Mouse (Mus musculus) left cerebral cortex, adult 18-20 months (tissue): Measurements from ENCODE around the gene Coq5. TPM values are rescaled to one million over a fixed set of nuclear protein-coding genes. Genes with fewer than 3 reads are reported as not detected.

Experiments used
- DNase-seq, 2 experiments: peaks; one replicate each; pipeline ENCODE4 v3.0.0; 2021 to 2022; ENCODE audit warnings: low spot score in 2 of 2, mixed read lengths in 1 of 2
- long read RNA-seq, 2 experiments: library from polyadenylated mRNA; stranded (forward); transcript quantifications; one replicate each; pipeline ENCODE4 v2.0.0; 2021
- total RNA-seq, 2 experiments: library from RNA; stranded (reverse); gene quantifications; 2 replicates each; pipeline ENCODE4 v1.2.3; 2021

The Coq5 gene
- total RNA-seq, result 10 to 100 TPM; 42.1 to 43.2 TPM
- long read RNA-seq, experiment 1, transcript Coq5-201 (7 exons, 2,037 nt), result major isoform, 98 of 104 reads
- long read RNA-seq, experiment 1, partial matches to known transcripts, result 1 of 104 reads
- long read RNA-seq, experiment 1, other reads (novel, unspliced or antisense), result 1 of 104 reads
- long read RNA-seq, experiment 2, transcript Coq5-201 (7 exons, 2,037 nt), result major isoform, 72 of 82 reads
- long read RNA-seq, experiment 2, partial matches to known transcripts, result 3 of 82 reads
- long read RNA-seq, experiment 2, other reads (novel, unspliced or antisense), result 6 of 82 reads

DNA sequence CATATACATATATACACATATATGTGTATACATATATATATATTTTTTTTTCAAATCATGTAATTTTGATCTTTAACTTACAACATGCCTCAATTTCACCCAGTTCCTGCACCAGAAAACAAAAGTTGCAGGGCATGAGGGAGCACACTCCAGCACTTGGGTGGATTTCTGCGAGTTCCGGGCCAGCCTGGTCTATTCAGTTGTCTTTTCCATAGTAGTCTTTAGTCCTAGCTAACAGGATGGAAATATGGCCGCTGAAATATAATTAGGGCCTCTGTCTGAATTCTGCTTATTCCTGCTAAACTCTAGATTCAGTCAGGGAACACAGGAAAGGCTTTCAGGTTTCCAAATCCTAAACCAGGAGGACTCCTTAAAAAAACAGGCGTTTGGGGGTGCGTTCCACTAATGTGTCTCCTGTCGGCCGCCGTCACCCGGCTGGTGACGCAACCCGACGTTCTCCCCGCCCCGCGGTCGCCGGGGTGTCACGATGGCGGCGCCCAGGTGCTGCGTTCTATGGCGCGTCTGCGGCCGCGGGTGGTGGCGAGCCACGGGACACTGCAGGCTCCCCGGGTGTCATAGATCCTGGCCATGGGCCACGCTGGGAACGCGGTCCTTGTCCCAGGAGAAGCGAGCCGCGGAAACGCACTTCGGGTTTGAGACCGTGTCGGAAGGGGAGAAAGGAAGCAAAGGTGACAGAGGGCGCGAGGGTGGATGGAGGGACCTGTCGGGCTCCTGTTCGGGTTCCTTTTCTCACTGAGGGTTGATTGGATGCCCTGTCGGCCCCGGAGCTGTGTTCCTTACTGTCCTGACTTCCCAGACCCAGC, at the start of gene Coq5:
TSS of gene Coq5 (plus strand) at position 441 of the 824 bp plus-strand sequence.
- DNase-seq, result peak; percentile 89 to 93

DNA sequence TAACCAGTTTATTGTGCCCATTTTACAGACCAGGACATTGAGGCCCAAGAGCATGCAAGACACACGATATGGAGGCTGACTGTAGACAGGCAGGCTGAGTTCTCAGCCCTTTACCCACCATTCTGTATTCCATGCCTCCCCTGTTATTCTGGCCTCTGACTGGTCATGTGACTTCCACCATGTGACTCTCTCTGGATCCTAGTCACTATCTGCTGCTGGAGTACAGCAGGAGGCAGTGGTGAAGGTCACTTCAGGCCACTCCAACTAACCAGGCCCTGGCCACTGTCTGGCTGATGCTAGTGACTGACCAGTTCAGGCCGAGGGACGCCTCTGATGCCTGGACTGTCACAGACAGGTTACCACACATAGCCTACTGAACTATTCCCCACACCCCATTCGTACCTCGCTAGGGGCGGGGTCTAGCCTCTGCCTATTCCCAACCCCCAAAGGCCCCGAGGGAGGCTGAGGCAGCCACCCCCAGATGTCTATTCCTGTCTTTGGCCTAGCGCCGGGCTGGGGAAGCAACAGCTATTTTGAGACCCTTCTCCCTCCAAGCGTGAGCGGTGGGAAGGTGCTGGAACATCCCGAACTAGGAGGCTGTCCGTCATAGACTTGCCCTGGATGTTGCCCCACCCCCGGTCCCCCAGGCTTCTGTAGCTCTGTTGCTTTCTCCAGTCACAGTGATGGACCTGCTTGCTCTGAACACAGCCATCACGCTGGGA, 48.5 kb upstream of the Coq5 start:
- DNase-seq, result peak; percentile 77 to 79

DNA sequence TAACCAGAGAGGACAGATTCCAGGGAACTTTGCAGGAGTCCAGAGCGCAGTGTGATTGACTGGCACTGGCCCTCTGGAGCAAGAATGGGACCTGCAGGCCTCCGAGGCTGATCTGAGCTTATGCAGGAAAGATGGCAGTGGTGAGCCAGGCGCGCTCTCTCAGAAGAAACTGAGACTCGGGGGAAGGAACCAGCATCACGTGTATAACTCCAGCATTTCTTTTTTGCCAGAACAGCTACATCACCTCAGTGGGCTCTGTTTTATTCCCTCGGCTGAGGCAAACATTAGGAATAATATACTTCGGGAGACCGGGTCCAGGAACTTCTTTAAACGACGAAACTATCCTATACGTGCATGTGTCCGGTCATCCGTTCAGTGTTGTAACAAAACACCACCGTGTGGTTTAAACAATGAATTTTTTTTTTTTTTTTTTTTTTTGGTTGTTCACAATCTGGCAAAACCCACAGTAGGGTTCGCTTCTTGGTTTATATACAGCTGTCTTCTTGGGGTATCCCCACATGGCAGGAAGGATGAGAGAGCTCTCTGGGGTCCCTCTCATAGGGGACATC, 47.8 kb upstream of the Coq5 start:
- DNase-seq, result peak in 1 of 2 experiments; percentile 41

DNA sequence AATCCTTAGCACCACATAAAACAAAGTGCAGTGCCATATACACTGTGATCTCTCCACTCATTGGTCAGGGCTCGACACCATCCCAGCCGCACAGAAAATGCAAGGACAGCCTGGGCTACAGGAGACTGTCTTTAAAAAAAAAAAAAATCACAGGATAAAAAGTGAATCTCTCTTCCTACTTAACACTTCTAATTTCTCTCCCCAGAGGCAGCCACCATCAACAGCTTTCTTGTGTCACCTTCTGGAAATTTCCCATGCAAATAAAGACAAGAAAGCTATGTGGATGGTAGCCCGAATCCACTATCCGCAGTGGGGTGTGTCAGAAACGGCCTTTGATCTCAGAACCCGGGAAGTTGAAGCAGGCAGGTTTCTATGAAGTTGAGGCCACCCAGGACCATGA, 47.0 kb upstream of the Coq5 start:
- DNase-seq, result no peak

DNA sequence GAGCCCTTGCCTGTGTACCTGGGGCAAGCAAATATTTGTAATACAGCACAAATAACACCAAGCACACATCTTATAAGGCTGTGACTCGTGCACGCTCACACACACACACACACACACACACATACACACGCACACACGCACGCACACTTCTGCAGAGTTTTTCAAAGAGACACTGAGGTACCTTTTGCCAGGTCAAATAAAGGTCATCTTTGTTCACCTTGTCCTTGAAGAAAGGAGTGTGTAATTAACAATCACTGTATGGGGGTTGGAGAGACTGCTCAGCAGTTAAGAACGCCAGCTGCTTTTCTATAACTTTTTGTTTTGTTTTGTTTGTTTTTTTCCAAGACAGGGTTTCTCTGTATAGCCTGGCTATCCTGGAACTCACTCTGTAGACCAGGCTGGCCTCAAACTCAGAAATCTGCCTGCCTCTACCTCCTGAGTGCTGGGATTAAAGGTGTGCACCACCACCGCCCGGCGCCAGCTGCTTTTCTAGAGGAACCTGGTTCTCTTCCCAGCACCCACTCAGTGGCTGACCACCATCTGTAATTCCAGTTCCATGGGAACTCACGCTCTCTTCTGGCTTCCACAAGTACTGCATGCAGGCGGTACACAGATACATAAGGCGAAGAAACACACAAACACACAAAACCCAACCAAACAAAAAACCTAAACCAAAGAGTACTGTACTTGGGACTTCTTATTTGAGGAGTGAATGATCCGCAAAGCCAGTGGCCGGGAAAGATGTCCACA, 46.3 kb upstream of the Coq5 start:
- no peak for DNase-seq

DNA sequence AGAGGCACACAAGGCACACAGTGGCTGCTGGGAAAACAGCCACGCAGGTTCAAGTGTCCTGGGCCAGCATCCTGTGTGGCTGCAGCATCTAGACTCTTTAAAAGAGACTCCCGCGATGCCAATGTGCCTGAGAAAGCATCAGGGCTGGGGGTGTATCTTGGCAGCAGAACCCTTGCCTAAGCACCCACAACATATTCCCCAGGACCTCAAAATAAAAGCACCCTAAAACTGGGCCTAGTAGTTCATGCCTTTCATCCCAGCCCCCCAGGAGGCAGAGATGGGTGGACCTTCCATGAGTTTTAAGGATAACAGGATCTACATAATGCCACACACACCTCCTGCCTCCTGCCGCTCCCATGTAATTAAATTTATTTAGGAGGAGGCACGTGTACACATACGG, 44.9 kb upstream of the Coq5 start:
- peak in 1 of 2 experiments; percentile 62 for DNase-seq

DNA sequence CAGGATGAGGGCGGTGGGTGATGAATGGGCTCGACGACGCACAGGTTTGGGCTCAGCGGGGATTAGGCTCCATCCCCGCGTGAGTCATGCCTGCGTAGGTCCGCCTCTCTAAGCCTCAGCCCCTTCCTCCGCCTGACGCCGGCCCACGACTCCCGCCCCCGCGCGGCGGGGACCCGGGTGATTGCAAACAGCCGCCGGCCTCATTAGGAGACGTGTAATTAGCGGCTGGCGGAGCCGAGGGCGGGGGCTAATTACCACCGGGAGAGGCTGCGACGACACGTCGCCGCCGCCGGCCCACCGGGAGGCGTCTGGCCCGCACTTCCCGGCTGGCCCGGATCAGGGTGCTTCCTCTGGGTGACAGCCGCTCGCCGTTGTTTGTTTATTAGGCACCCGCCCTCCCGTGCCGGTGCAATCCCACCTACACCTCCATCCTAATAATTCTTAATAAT, 44.1 kb upstream of the Coq5 start:
- peak; percentile 75 to 82 for DNase-seq

DNA sequence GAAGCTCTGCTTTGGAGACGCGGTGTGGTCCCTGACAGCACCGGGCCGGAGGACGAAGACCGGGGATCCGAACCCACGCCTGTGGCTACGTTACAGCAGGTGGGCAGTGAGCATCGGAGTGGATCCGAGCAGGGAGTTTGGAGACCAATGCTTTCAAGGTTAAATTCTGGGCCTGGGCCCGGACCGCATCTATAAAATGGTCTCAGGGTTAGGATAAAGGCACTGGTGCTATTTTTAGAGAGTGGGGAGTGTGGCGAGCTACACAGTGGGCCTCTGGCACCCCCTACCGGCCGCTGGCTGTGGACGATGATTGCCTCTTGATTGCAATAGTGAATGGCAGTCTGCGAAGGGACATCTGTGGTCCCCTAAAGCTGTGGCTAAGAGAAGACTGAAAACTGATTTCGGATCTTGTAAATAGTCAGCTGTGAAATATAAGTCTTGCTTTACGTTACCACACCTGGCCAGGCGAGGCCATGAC, 43.6 kb upstream of the Coq5 start, which contains the start of gene Pop5:
TSS of gene Pop5 (plus strand) at position 51 of the 478 bp plus-strand sequence.
- DNase-seq, result peak; percentile 92 to 93

DNA sequence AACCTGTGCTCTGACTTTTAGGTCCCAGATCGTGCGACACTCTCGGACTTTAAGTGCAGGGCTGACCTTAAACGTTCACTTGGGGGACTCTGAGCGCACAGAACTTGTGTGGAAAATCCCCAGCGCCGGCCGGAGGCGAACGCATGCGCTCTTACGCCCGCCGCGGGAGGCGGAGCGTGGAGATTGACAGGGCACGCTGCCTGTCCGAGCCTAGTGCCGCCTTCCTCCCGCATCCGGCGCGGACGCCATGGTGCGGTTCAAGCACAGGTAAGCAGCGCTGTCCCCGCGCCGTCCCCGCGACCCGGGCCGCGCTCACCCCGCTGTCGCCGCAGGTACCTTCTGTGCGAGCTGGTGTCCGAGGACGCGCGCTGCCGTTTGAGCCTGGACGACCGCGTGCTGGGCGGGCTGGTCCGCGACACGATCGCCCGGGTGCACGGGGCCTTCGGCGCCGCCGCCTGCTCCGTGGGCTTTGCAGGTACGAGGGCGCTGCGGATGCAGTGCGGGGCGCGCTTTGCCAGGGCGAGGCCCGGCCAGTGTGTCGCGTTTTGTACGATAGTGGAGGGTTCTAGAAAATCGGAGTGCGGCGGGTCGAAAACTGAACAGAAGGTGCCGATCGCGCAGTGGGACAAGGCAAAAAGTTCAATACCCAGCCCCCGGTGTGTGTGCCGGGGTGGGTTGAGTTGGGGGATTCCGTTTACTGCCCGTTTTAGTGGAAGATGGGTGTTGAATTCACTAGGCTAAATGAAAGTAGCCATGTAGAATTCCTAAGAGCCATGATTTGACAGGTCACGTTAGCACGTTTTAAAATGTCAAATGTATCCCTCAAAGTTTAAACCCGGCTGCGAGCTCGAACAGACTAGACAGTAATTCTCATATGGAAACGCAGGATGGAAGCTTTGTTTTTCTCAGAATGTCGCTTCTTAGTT, 41.4 kb upstream of the Coq5 start:
- DNase-seq, result peak; percentile 90 to 95

DNA sequence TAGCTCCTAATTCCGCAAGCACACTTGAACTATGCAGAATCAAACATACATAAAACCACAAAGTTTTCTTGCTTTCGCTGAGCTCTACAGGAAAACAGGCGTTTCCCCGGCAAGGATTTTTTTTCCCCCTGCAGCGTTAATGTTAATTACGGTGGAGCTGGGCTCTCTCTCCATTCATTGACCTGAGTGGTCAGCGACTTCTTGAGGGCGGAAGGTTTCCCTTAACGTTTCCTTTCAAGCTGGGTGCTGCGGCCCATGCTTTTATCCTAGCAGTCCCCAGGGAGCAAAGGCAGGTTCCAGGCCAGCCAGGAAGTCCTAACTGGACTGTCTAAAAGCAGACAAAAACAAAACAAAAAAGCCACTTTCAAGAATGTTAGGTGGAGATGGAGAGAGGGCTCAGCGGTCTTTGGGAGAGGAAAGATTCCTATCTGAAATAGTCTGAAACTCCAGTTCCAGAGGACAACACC, 40.7 kb upstream of the Coq5 start:
- no peak for DNase-seq

DNA sequence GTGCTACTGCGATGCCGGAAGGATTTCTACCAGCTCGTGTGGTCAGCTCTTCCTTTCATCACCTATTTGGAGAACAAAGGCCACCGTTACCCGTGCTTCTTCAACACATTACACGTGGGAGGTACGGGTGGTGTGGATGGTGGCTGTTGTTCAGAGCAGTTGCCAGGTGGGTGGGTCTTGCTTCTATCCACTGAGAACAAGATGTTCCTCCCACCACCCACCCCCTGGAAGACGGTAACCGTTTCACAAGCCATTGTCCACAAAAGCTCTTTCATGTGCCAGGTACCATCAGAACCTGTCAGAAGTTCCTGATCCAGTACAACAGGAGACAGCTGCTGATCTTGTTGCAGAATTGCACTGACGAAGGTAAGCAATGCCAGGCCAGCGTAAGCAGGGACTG, 39.3 kb upstream of the Coq5 start:
- peak in 1 of 2 experiments; percentile 48 for DNase-seq

DNA sequence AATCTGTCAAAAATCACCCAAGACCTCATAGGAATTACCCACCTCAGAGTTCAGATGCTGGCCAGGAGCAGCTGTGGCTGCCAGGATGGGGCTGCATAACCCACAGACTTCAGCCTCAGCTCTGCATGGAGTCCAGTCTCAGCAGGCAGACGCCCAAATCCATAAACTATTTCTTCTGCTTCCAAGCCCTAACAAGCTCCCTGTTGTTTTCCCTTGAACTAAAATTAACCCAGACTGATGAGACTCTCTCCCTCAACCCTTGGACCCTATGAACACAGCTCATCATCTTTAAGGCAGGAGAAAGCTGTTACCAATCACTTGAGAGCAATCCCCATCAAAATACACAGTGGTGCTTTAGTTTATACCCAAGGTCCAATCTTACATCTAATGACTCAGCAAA, 24.0 kb upstream of the Coq5 start:
- no peak for DNase-seq

DNA sequence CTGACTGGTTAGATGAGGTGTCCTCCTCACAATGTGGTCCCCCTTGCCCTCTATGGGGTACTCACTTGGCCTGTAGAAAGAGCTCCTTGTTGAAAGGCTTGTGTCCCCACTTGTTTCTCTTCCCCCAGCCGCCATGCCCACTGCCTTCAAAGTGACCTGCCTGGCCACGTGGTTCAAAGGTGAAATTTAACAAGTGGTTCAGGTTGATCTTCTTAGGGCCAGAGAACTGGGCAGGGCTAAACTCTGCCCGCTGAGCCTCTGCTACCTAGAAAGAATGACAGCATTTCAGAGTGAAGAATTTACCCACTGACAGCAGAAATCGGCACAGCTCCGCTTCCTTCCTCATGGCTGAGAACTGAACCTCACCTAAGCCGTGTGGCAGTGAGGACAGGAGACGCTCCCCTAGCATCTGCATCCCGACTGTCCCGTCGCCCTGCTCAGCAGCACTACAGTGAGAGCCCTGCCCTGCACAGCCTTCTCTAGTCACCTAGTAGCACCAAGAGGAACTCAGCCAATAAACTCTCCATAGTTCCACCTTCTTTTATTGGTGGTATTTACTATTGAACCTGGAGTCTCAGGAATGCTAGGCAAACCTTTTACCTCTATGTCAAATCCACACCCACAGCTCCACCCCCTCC, 22.4 kb upstream of the Coq5 start:
- DNase-seq, result no peak

DNA sequence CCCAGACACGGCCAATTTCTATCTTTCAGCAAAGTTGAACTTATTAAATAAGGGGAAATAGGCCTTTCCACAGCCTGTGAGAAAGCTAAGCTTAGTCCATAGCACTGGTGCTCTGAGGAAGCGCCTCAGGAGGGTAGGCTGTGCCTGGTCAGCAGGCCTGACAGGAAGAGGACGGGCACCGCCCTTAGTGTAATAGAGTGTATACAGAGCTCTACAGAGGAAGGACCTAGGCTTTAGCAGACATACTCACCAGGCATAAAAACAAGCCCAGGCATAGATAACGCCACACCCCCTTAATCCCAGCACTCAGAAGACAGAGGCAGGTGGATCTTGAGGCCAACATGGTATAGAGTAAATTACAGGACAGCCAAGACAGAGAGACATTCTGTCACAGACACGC, 19.1 kb upstream of the Coq5 start:
- DNase-seq, result no peak

DNA sequence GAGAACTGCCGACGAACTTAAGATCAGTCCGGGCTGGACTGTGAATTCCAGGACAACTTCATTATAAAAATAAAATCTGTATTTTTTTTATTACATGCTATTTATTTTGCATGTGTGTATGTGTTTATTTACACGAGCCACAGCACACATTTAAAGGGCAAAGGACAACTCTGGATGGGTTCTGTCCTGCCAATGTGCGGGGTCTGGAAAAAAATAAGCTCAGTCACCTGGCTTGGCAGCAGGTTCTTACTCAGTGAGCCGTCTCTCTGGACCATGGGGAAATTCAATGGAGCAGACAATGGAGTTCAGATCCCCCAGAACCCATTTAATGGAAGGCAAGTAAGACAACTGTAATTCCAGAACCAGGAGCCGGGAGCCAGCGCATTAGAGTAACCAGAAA, 18.3 kb upstream of the Coq5 start:
- no peak for DNase-seq

DNA sequence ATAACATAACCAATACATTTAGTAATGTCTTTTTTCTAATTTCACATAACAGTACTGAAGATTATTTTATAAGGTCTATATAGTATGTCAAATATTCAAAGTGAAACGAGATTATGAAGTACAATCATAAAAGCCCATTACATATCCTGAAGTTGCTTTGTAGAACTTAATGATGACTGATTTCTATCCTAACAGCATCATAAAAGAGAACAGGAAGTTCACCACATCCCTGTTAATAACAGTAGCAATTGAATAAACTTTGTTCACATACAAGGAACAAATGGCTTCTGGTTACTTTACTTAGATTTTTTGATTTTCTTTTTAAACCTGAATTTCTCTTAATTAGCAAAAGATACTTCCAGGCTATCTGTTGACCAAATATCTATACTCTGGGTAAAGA, 17.6 kb upstream of the Coq5 start:
- DNase-seq, result no peak

DNA sequence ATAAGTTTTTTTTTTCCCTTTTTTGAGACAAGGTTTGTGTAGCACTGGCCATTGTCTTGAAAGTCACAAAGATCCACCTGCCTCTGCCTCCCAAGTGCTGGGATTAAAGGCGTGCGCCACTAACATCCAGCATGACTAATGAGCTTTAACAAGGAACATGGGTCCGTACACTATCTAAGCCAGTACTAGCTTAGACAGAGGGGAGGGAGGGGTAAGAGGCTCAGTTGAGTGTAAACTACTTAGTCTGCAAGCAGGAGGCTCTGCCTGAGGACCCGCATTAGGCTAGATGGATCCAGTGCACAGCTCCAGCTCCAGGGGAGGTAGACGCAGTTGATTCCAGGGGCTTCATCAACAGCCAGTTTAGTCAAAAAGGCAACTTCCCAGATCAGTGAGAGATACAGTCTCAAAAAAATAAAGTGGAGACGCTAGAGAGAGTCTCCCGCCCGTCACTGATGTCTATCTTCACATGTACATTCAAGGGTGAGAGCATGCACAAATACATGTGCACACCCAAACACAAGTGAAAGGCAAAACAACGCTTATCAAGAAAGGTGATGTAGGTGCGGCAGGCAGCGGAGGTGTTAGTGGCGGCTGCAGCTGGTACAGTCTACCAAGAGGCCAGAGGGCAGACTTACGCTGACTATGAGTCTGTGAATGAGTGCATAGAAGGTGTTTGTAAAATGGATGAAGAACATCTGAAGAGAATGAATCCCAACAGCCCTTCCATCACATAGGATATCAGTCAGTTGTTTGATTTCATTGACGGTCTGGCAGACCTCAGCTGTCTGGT, 16.8 kb upstream of the Coq5 start:
- DNase-seq, result no peak

DNA sequence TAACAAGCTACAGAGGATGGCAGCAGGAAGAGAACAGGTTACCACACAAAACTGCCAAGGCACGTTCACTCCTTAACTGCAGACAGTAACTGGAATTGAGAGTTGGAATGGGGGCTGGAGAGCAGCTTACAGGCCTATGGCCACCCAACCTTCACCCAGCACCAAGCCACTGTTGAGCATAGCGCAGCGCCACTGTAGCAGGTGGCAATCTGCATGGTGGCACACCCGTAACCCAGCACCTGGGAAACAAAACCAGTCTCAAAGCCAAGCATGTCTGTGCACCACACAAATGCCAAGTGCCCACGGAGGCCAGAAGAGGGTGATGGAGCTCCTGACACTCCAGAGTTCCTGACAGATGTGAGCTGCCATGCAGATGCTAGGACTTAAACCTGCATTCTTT, 13.1 kb upstream of the Coq5 start:
- DNase-seq, result no peak
